Mouse (Mus musculus): Measurements from ENCODE around the gene Trappc6a. TPM values are rescaled to one million over a fixed set of nuclear protein-coding genes. Genes with fewer than 3 reads are reported as not detected.

The Trappc6a gene
- polyA plus RNA-seq, 1 experiment from 2014 or later: 82.3 TPM

GRCm38 (mm10) chr7:19523757-19524419 lies 15.7 kb downstream of the Trappc6a start:
- Histone ChIP-seq H3K4me1 (ENCODE audit: control insufficient read depth, insufficient read depth, low read length) (peaks cover 23% of the 10 kb centered on the region), H3K27me3 (ENCODE audit: control insufficient read depth, insufficient read depth, low read length) (peaks cover 63% of the 10 kb centered on the region), H3K9me3 (ENCODE audit: control insufficient read depth, low read length) (no peaks in the 10 kb centered on the region; the same call in 1 of the 2 replicates), H3K36me3 (ENCODE audit: control insufficient read depth, insufficient read depth, low read length) (no peaks in the 10 kb centered on the region), H3K27ac (replicated peaks; ENCODE audit: low read depth, low read length) (no peak overlapping the region), H3K4me2 (ENCODE audit: low read depth, severe bottlenecking) (peak overlapping the region; percentile 77), H3K9ac (ENCODE audit: low read length) (peak overlapping the region; percentile 38; the same call in 1 of the 2 replicates), H3K4me3 (ENCODE audit: low read depth, low read length) (peak overlapping the region; percentile 28)
- WGBS: 3% methylated on average over 64 of the region's 64 CpGs
- peak; percentile 81 for DNase-seq (ENCODE audit: low spot score)
- ATAC-seq (ENCODE audit: insufficient number of reproducible peaks, low FRiP score, low TSS enrichment, low read depth): no peak

GRCm38 (mm10) chr7:19524420-19525104 lies 16.4 kb downstream of the Trappc6a start:
- Histone ChIP-seq H3K4me2 (ENCODE audit: low read depth, severe bottlenecking) (peak overlapping the region; percentile 77), H3K9ac (ENCODE audit: low read length) (peak overlapping the region; percentile 38), H3K27ac (replicated peaks; ENCODE audit: low read depth, low read length) (no peak overlapping the region), H3K9me3 (ENCODE audit: control insufficient read depth, low read length) (no peaks in the 10 kb centered on the region; the same call in 1 of the 2 replicates), H3K4me3 (ENCODE audit: low read depth, low read length) (peak overlapping the region; percentile 28), H3K36me3 (ENCODE audit: control insufficient read depth, insufficient read depth, low read length) (no peaks in the 10 kb centered on the region), H3K4me1 (ENCODE audit: control insufficient read depth, insufficient read depth, low read length) (peaks cover 23% of the 10 kb centered on the region), H3K27me3 (ENCODE audit: control insufficient read depth, insufficient read depth, low read length) (peaks cover 56% of the 10 kb centered on the region)
- DNase-seq (ENCODE audit: low spot score) (no peak), ATAC-seq (ENCODE audit: insufficient number of reproducible peaks, low FRiP score, low TSS enrichment, low read depth) (no peak)
- 17% methylated on average over 24 of the region's 24 CpGs for WGBS

GRCm38 (mm10) chr7:19525105-19525481 lies 16.9 kb downstream of the Trappc6a start:
- Histone ChIP-seq H3K4me1 (ENCODE audit: control insufficient read depth, insufficient read depth, low read length) (peaks cover 19% of the 10 kb centered on the region), H3K4me2 (ENCODE audit: low read depth, severe bottlenecking) (no peak overlapping the region), H3K36me3 (ENCODE audit: control insufficient read depth, insufficient read depth, low read length) (no peaks in the 10 kb centered on the region), H3K27me3 (ENCODE audit: control insufficient read depth, insufficient read depth, low read length) (peaks cover 51% of the 10 kb centered on the region), H3K9me3 (ENCODE audit: control insufficient read depth, low read length) (no peaks in the 10 kb centered on the region; the same call in 1 of the 2 replicates), H3K9ac (ENCODE audit: low read length) (no peak overlapping the region), H3K4me3 (ENCODE audit: low read depth, low read length) (no peak overlapping the region; the same call in 1 of the 2 replicates), H3K27ac (replicated peaks; ENCODE audit: low read depth, low read length) (no peak overlapping the region)
- ATAC-seq (ENCODE audit: insufficient number of reproducible peaks, low FRiP score, low TSS enrichment, low read depth) (no peak), DNase-seq (ENCODE audit: low spot score) (no peak)
- WGBS: 52% methylated on average over 2 of the region's 2 CpGs

GRCm38 (mm10) chr7:19531077-19531476 lies 22.9 kb downstream of the Trappc6a start:
- Histone ChIP-seq H3K27me3 (ENCODE audit: control insufficient read depth, insufficient read depth, low read length) (no peaks in the 10 kb centered on the region), H3K4me2 (ENCODE audit: low read depth, severe bottlenecking) (no peak overlapping the region), H3K4me1 (ENCODE audit: control insufficient read depth, insufficient read depth, low read length) (0 out of 2 replicates have a peak, but pooled peaks cover under 1% of the 10 kb centered on the region), H3K9ac (ENCODE audit: low read length) (no peak overlapping the region), H3K4me3 (ENCODE audit: low read depth, low read length) (no peak overlapping the region), H3K27ac (replicated peaks; ENCODE audit: low read depth, low read length) (no peak overlapping the region), H3K9me3 (ENCODE audit: control insufficient read depth, low read length) (no peaks in the 10 kb centered on the region), H3K36me3 (ENCODE audit: control insufficient read depth, insufficient read depth, low read length) (peaks cover 40% of the 10 kb centered on the region)
- ATAC-seq (ENCODE audit: insufficient number of reproducible peaks, low FRiP score, low TSS enrichment, low read depth) (no peak), DNase-seq (ENCODE audit: low spot score) (no peak)
- WGBS: 63% methylated on average over 10 of the region's 10 CpGs

GRCm38 (mm10) chr7:19532240-19532639 lies 24.0 kb downstream of the Trappc6a start:
- H3K9ac ChIP-seq (ENCODE audit: low read length): no peak overlapping the region
- no peaks in the 10 kb centered on the region for H3K9me3 ChIP-seq (ENCODE audit: control insufficient read depth, low read length)
- ATAC-seq (ENCODE audit: insufficient number of reproducible peaks, low FRiP score, low TSS enrichment, low read depth): no peak

GRCm38 (mm10) chr7:19534676-19535075 lies 26.5 kb downstream of the Trappc6a start:
- H3K9ac ChIP-seq (ENCODE audit: low read length): no peak overlapping the region
- H3K27me3 ChIP-seq (ENCODE audit: control insufficient read depth, insufficient read depth, low read length): no peaks in the 10 kb centered on the region
- H3K4me1 ChIP-seq (ENCODE audit: control insufficient read depth, insufficient read depth, low read length): 0 out of 2 replicates have a peak, but pooled peaks cover 2% of the 10 kb centered on the region
- 90% methylated on average over 10 of the region's 10 CpGs for WGBS
- H3K27ac ChIP-seq (replicated peaks; ENCODE audit: low read depth, low read length): no peak overlapping the region
- H3K4me2 ChIP-seq (ENCODE audit: low read depth, severe bottlenecking): no peak overlapping the region
- peaks cover 40% of the 10 kb centered on the region for H3K36me3 ChIP-seq (ENCODE audit: control insufficient read depth, insufficient read depth, low read length)
- no peaks in the 10 kb centered on the region for H3K9me3 ChIP-seq (ENCODE audit: control insufficient read depth, low read length)
- ATAC-seq (ENCODE audit: insufficient number of reproducible peaks, low FRiP score, low TSS enrichment, low read depth) (no peak), DNase-seq (ENCODE audit: low spot score) (no peak)
- H3K4me3 ChIP-seq (ENCODE audit: low read depth, low read length): no peak overlapping the region

More at GRCm38 (mm10) chr7:19532240-19532639, 24.0 kb downstream of the Trappc6a start:
- peaks cover 40% of the 10 kb centered on the region for H3K36me3 ChIP-seq (ENCODE audit: control insufficient read depth, insufficient read depth, low read length)
- H3K27me3 ChIP-seq (ENCODE audit: control insufficient read depth, insufficient read depth, low read length): no peaks in the 10 kb centered on the region
- H3K4me3 ChIP-seq (ENCODE audit: low read depth, low read length): no peak overlapping the region
- no peak overlapping the region for H3K4me2 ChIP-seq (ENCODE audit: low read depth, severe bottlenecking)
- 0 out of 2 replicates have a peak, but pooled peaks cover 2% of the 10 kb centered on the region for H3K4me1 ChIP-seq (ENCODE audit: control insufficient read depth, insufficient read depth, low read length)
- 95% methylated on average over 14 of the region's 14 CpGs for WGBS
- DNase-seq (ENCODE audit: low spot score): no peak
- H3K27ac ChIP-seq (replicated peaks; ENCODE audit: low read depth, low read length): no peak overlapping the region

GRCm38 (mm10) chr7:19540771-19541566 lies 32.8 kb downstream of the Trappc6a start:
- DNase-seq (ENCODE audit: low spot score): no peak
- Histone ChIP-seq H3K9me3 (ENCODE audit: control insufficient read depth, low read length) (no peaks in the 10 kb centered on the region), H3K4me2 (ENCODE audit: low read depth, severe bottlenecking) (no peak overlapping the region), H3K27ac (replicated peaks; ENCODE audit: low read depth, low read length) (no peak overlapping the region), H3K36me3 (ENCODE audit: control insufficient read depth, insufficient read depth, low read length) (no peaks in the 10 kb centered on the region; the same call in none of the 2 replicates), H3K4me1 (ENCODE audit: control insufficient read depth, insufficient read depth, low read length) (0 out of 2 replicates have a peak, but pooled peaks cover 2% of the 10 kb centered on the region), H3K27me3 (ENCODE audit: control insufficient read depth, insufficient read depth, low read length) (no peaks in the 10 kb centered on the region), H3K9ac (ENCODE audit: low read length) (no peak overlapping the region), H3K4me3 (ENCODE audit: low read depth, low read length) (no peak overlapping the region)
- ATAC-seq (ENCODE audit: insufficient number of reproducible peaks, low FRiP score, low TSS enrichment, low read depth): no peak
- 94% methylated on average over 2 of the region's 2 CpGs for whole genome bisulfite sequencing

- Histone ChIP-seq H3K9me3 (ENCODE audit: control insufficient read depth, low read length) (no peaks in the 10 kb centered on the region), H3K4me3 (ENCODE audit: low read depth, low read length) (no peak overlapping the region), H3K27me3 (ENCODE audit: control insufficient read depth, insufficient read depth, low read length) (no peaks in the 10 kb centered on the region), H3K4me1 (ENCODE audit: control insufficient read depth, insufficient read depth, low read length) (0 out of 2 replicates have a peak, but pooled peaks cover 3% of the 10 kb centered on the region), H3K36me3 (ENCODE audit: control insufficient read depth, insufficient read depth, low read length) (no peaks in the 10 kb centered on the region; the same call in none of the 2 replicates), H3K9ac (ENCODE audit: low read length) (no peak overlapping the region), H3K27ac (replicated peaks; ENCODE audit: low read depth, low read length) (no peak overlapping the region), H3K4me2 (ENCODE audit: low read depth, severe bottlenecking) (no peak overlapping the region)
- no peak for DNase-seq (ENCODE audit: low spot score)
- ATAC-seq (ENCODE audit: insufficient number of reproducible peaks, low FRiP score, low TSS enrichment, low read depth): no peak
- 82% methylated on average over 7 of the region's 7 CpGs for WGBS
These were observed 33.5 kb downstream of the Trappc6a start for GRCm38 (mm10) chr7:19541681-19542154.
